Mouse (Mus musculus) CD4-positive, CD25-positive, alpha-beta regulatory T cell, adult 2 months (primary cell): ENCODE data around the gene Nampt.
"Not testable (repeated sequence)": the region's sequence is repeated elsewhere in the genome, so short reads cannot be mapped to it uniquely, and the experiment has no call there.

Experiments
- DNase-seq: peaks from one replicate; pipeline ENCODE4 v3.0.0-alpha.2; 2012; ENCODE audit warnings: low read depth, low spot score

Nampt gene

GRCm38 (mm10) chr12:32841442-32841900 lies 22.1 kb downstream of the Nampt start:
- no peak for DNase-seq

GRCm38 (mm10) chr12:32846325-32846724 lies 27.0 kb downstream of the Nampt start:
- DNase-seq: peak; percentile 43

GRCm38 (mm10) chr12:32853757-32854156 lies 34.4 kb downstream of the Nampt start:
- no peak for DNase-seq

- no peak for DNase-seq
Measured at GRCm38 (mm10) chr12:32854866-32855265, 35.5 kb downstream of the Nampt start.

GRCm38 (mm10) chr12:32855398-32855797 lies 36.1 kb downstream of the Nampt start:
- no peak for DNase-seq

- peak; percentile 18 for DNase-seq
Measured at GRCm38 (mm10) chr12:32856707-32857511, 37.6 kb downstream of the Nampt start.

- DNase-seq: no peak
Measured at GRCm38 (mm10) chr12:32858444-32858843, 39.1 kb downstream of the Nampt start.

- no peak for DNase-seq
Measured at GRCm38 (mm10) chr12:32860820-32861219, 41.5 kb downstream of the Nampt start.

GRCm38 (mm10) chr12:32870815-32871214 lies 51.5 kb downstream of the Nampt start:
- DNase-seq: no peak

GRCm38 (mm10) chr12:32877500-32877899 lies 58.2 kb downstream of the Nampt start:
- no peak for DNase-seq

- no peak for DNase-seq
Measured at GRCm38 (mm10) chr12:32877964-32878571, 58.7 kb downstream of the Nampt start.

- DNase-seq: no peak
Measured at GRCm38 (mm10) chr12:32879371-32879770, 60.0 kb downstream of the Nampt start.

GRCm38 (mm10) chr12:32884356-32884755 lies 65.0 kb downstream of the Nampt start:
- DNase-seq: no peak

- no peak for DNase-seq
Measured at GRCm38 (mm10) chr12:32885041-32885440, 65.7 kb downstream of the Nampt start.

GRCm38 (mm10) chr12:32886353-32886752 lies 67.0 kb downstream of the Nampt start:
- DNase-seq: no peak

GRCm38 (mm10) chr12:32888226-32888625 lies 68.9 kb downstream of the Nampt start:
- DNase-seq: no peak

GRCm38 (mm10) chr12:32889846-32890245 lies 70.5 kb downstream of the Nampt start:
- no peak for DNase-seq

GRCm38 (mm10) chr12:32890455-32890854 lies 71.1 kb downstream of the Nampt start:
- no peak for DNase-seq

GRCm38 (mm10) chr12:32891271-32891670 lies 71.9 kb downstream of the Nampt start:
- not testable (repeated sequence) for DNase-seq

GRCm38 (mm10) chr12:32893212-32893611 lies 73.9 kb downstream of the Nampt start:
- DNase-seq: peak; percentile 47

GRCm38 (mm10) chr12:32895806-32896205 lies 76.5 kb downstream of the Nampt start:
- DNase-seq: no peak

GRCm38 (mm10) chr12:32896496-32896895 lies 77.2 kb downstream of the Nampt start:
- DNase-seq: no peak
